Mouse (Mus musculus) MEL (cell line): ENCODE results near the gene Smg8. TPM values are rescaled to one million over a fixed set of nuclear protein-coding genes. Genes with fewer than 3 reads are reported as not detected.

Source experiments
- DNase-seq: peaks from one replicate; pipeline ENCODE4 v3.0.0; 2011; ENCODE audit warnings: low read depth, low spot score
- H3K27ac ChIP-seq: 2 replicates; pipeline ENCODE4 v1.5.1; 2012; ENCODE audit warnings: low read depth, mild to moderate bottlenecking, control low read depth, low read length, moderate library complexity; ENCODE audit not compliant: control insufficient read depth
- H3K27me3 ChIP-seq, 2 experiments: fragments of 150-350 bp in 1 of 2; sonication (generic) in 1 of 2; 2 replicates each; pipeline ENCODE4 v1.6.1; 2012; ENCODE audit warnings: low read length in 2 of 2, mild to moderate bottlenecking in 2 of 2, improper control_type of control experiment in 1 of 2, moderate library complexity in 1 of 2; ENCODE audit not compliant: insufficient read depth in 2 of 2, control insufficient read depth in 1 of 2
- H3K36me3 ChIP-seq, 2 experiments: 2 replicates each; pipeline ENCODE4 v1.6.1; 2012 to 2014; ENCODE audit warnings: low read length in 2 of 2, improper control_type of control experiment in 1 of 2, inconsistent platforms in 1 of 2, mild to moderate bottlenecking in 1 of 2; ENCODE audit not compliant: insufficient read depth in 2 of 2, control insufficient read depth in 1 of 2
- H3K4me1 ChIP-seq, 2 experiments: fragments of 150-350 bp in 1 of 2; sonication (generic) in 1 of 2; 2 replicates each; pipeline ENCODE4 v1.6.1; 2012; ENCODE audit warnings: low read length in 2 of 2, improper control_type of control experiment in 1 of 2, mild to moderate bottlenecking in 1 of 2; ENCODE audit not compliant: insufficient read depth in 2 of 2, control insufficient read depth in 1 of 2
- H3K4me3 ChIP-seq, 2 experiments: fragments of 150-350 bp in 1 of 2; sonication (generic) in 1 of 2; 2 replicates each; pipeline ENCODE4 v1.5.1; 2012; ENCODE audit warnings: low read depth in 2 of 2, low read length in 2 of 2, mild to moderate bottlenecking in 2 of 2, moderate library complexity in 2 of 2, control low read depth in 1 of 2, improper control_type of control experiment in 1 of 2; ENCODE audit not compliant: control insufficient read depth in 1 of 2, insufficient read depth in 1 of 2
- H3K79me2 ChIP-seq: 2 replicates; pipeline ENCODE4 v1.6.1; 2012; ENCODE audit warnings: mild to moderate bottlenecking, low read length, moderate library complexity; ENCODE audit not compliant: control insufficient read depth, poor library complexity, insufficient read depth
- H3K9ac ChIP-seq: 2 replicates; pipeline ENCODE4 v1.6.1; 2012; ENCODE audit warnings: low read depth, mild to moderate bottlenecking, control low read depth, low read length, moderate library complexity; ENCODE audit not compliant: control insufficient read depth, poor library complexity, severe bottlenecking
- H3K9me3 ChIP-seq: fragments of 150-350 bp; sonication (generic); replicated peaks from 2 replicates; pipeline ENCODE4 v1.6.1; 2012; ENCODE audit warnings: mild to moderate bottlenecking, low read length, improper control_type of control experiment, moderate library complexity; ENCODE audit not compliant: insufficient read depth
- CHD1 ChIP-seq: IDR thresholded peaks from 2 replicates; pipeline ENCODE4 v1.6.1; 2012; ENCODE audit warnings: low read depth, mild to moderate bottlenecking, inconsistent platforms, low read length, improper control_type of control experiment
- CHD2 ChIP-seq: IDR thresholded peaks from 2 replicates; pipeline ENCODE4 v1.6.1; 2011; ENCODE audit warnings: low read length, improper control_type of control experiment
- CTCF ChIP-seq, 3 experiments: IDR thresholded peaks in 2 of 3; conservative IDR thresholded peaks in 1 of 3; 2 replicates each; pipeline ENCODE4 v1.5.1; 2011 to 2012; ENCODE audit warnings: low read length in 3 of 3, low read depth in 2 of 3, mild to moderate bottlenecking in 2 of 3, improper control_type of control experiment in 1 of 3, inconsistent platforms in 1 of 3, mixed read lengths in 1 of 3, moderate library complexity in 1 of 3; ENCODE audit not compliant: control insufficient read depth in 1 of 3, insufficient read depth in 1 of 3, poor library complexity in 1 of 3, severe bottlenecking in 1 of 3
- ELF1 ChIP-seq: IDR thresholded peaks from 2 replicates; pipeline ENCODE4 v1.6.1; 2014; ENCODE audit warnings: low read depth, mild to moderate bottlenecking, inconsistent platforms, low read length, improper control_type of control experiment, moderate library complexity
- ETS1 ChIP-seq: IDR thresholded peaks from 2 replicates; pipeline ENCODE4 v1.6.1; 2012; ENCODE audit warnings: low read depth, mild to moderate bottlenecking, inconsistent platforms, low read length, improper control_type of control experiment, moderate library complexity
- GABPA ChIP-seq: IDR thresholded peaks from 2 replicates; pipeline ENCODE4 v1.6.1; 2012; ENCODE audit warnings: low read depth, mild to moderate bottlenecking, inconsistent platforms, low read length, improper control_type of control experiment, moderate library complexity
- GATA1 ChIP-seq: IDR thresholded peaks from 2 replicates; pipeline ENCODE4 v1.6.1; 2011; ENCODE audit warnings: low read depth, low read length, improper control_type of control experiment
- HCFC1 ChIP-seq: IDR thresholded peaks from 2 replicates; pipeline ENCODE4 v1.6.1; 2012; ENCODE audit warnings: low read depth, mild to moderate bottlenecking, inconsistent platforms, low read length, improper control_type of control experiment, moderate library complexity
- KAT2A ChIP-seq: conservative IDR thresholded peaks from 2 replicates; pipeline ENCODE4 v1.6.1; 2012; ENCODE audit warnings: low read depth, low read length, improper control_type of control experiment, inconsistent platforms
- MAFK ChIP-seq: IDR thresholded peaks from 2 replicates; pipeline ENCODE4 v1.6.1; 2011; ENCODE audit warnings: low read depth, mild to moderate bottlenecking, low read length, improper control_type of control experiment, borderline replicate concordance
- MAX ChIP-seq: IDR thresholded peaks from 2 replicates; pipeline ENCODE4 v1.6.1; 2011; ENCODE audit warnings: low read length, improper control_type of control experiment
- MAZ ChIP-seq: IDR thresholded peaks from 2 replicates; pipeline ENCODE4 v1.6.1; 2012; ENCODE audit warnings: low read depth, mild to moderate bottlenecking, inconsistent platforms, low read length, improper control_type of control experiment
- MXI1 ChIP-seq: IDR thresholded peaks from 2 replicates; pipeline ENCODE4 v1.6.1; 2011; ENCODE audit warnings: mild to moderate bottlenecking, low read depth, low read length, improper control_type of control experiment
- MYB ChIP-seq: IDR thresholded peaks from 2 replicates; pipeline ENCODE4 v1.6.1; 2011; ENCODE audit warnings: mild to moderate bottlenecking, low read depth, low read length, improper control_type of control experiment
- MYC ChIP-seq: IDR thresholded peaks from 2 replicates; pipeline ENCODE4 v1.6.1; 2011; ENCODE audit warnings: low read depth, mild to moderate bottlenecking, low read length, improper control_type of control experiment, moderate library complexity
- NELFE ChIP-seq: IDR thresholded peaks from 2 replicates; pipeline ENCODE4 v1.6.1; 2011; ENCODE audit warnings: low read depth, low read length, improper control_type of control experiment
- NRF1 ChIP-seq: IDR thresholded peaks from 2 replicates; pipeline ENCODE4 v1.6.1; 2014; ENCODE audit warnings: low read depth, mild to moderate bottlenecking, inconsistent platforms, low read length, improper control_type of control experiment, moderate library complexity; ENCODE audit not compliant: poor library complexity, insufficient read depth, severe bottlenecking
- POLR2A ChIP-seq, 2 experiments: IDR thresholded peaks; 2 replicates each; pipeline ENCODE4 v1.6.1; 2011 to 2012; ENCODE audit warnings: low read length in 2 of 2, mild to moderate bottlenecking in 2 of 2, control low read depth in 1 of 2, improper control_type of control experiment in 1 of 2, low read depth in 1 of 2, moderate library complexity in 1 of 2; ENCODE audit not compliant: control insufficient read depth in 1 of 2, insufficient read depth in 1 of 2, poor library complexity in 1 of 2
- POLR2AphosphoS2 ChIP-seq: IDR thresholded peaks from 2 replicates; pipeline ENCODE4 v1.6.1; 2011; ENCODE audit warnings: low read length, improper control_type of control experiment
- POLR2AphosphoS5 ChIP-seq: IDR thresholded peaks from 2 replicates; pipeline ENCODE4 v1.6.1; 2012; ENCODE audit warnings: low read depth, borderline replicate concordance, mild to moderate bottlenecking, inconsistent platforms, low read length, moderate library complexity, mixed read lengths
- RCOR1 ChIP-seq: IDR thresholded peaks from 2 replicates; pipeline ENCODE4 v1.6.1; 2012; ENCODE audit warnings: low read depth, mild to moderate bottlenecking, inconsistent platforms, low read length, improper control_type of control experiment
- SIN3A ChIP-seq: IDR thresholded peaks from 2 replicates; pipeline ENCODE4 v1.6.1; 2012; ENCODE audit warnings: low read length, improper control_type of control experiment, inconsistent platforms
- SMC3 ChIP-seq: IDR thresholded peaks from 2 replicates; pipeline ENCODE4 v1.6.1; 2011; ENCODE audit warnings: low read depth, low read length, improper control_type of control experiment
- TAL1 ChIP-seq: IDR thresholded peaks from 2 replicates; pipeline ENCODE4 v1.6.1; 2012; ENCODE audit warnings: mild to moderate bottlenecking, inconsistent platforms, low read length, moderate library complexity, mixed read lengths
- TBP ChIP-seq: IDR thresholded peaks from 2 replicates; pipeline ENCODE4 v1.8.0; 2011; ENCODE audit warnings: low read depth, low read length, improper control_type of control experiment
- TCF12 ChIP-seq: IDR thresholded peaks from 2 replicates; pipeline ENCODE4 v1.6.1; 2014; ENCODE audit warnings: low read depth, mild to moderate bottlenecking, inconsistent platforms, low read length, improper control_type of control experiment, moderate library complexity
- UBTF ChIP-seq: IDR thresholded peaks from 2 replicates; pipeline ENCODE4 v1.6.1; 2012; ENCODE audit warnings: low read depth, mild to moderate bottlenecking, inconsistent platforms, low read length, improper control_type of control experiment, moderate library complexity, borderline replicate concordance; ENCODE audit not compliant: insufficient read depth
- USF2 ChIP-seq, 2 experiments: IDR thresholded peaks; 2 replicates each; pipeline ENCODE4 v1.6.1; 2011 to 2012; ENCODE audit warnings: improper control_type of control experiment in 2 of 2, low read length in 2 of 2, borderline replicate concordance in 1 of 2, inconsistent platforms in 1 of 2, low read depth in 1 of 2, mild to moderate bottlenecking in 1 of 2; ENCODE audit not compliant: insufficient read depth in 1 of 2
- ZC3H11A ChIP-seq: IDR thresholded peaks from 2 replicates; pipeline ENCODE4 v1.6.1; 2012; ENCODE audit warnings: low read depth, mild to moderate bottlenecking, inconsistent platforms, low read length, improper control_type of control experiment
- ZNF384 ChIP-seq: IDR thresholded peaks from 2 replicates; pipeline ENCODE4 v1.6.1; 2012; ENCODE audit warnings: low read depth, mild to moderate bottlenecking, inconsistent platforms, low read length, improper control_type of control experiment
- polyA plus RNA-seq, 2 experiments: library from polyadenylated mRNA; stranded (reverse) in 1 of 2; unstranded in 1 of 2; fragments of >175 nt in 1 of 2; fragments of >200 nt in 1 of 2; gene quantifications; 2 replicates each; pipeline versions ENCODE4 v1.2.1 to v1.2.4; 2012; ENCODE audit warnings: low replicate concordance in 2 of 2, low read depth in 1 of 2; ENCODE audit not compliant: insufficient read length in 2 of 2, insufficient read depth in 1 of 2, missing spikeins in 1 of 2
- total RNA-seq: library from RNA; depleted of rRNA; stranded (reverse); fragments of 300-350 nt; gene quantifications from 2 replicates; pipeline ENCODE4 v1.2.3, GENCODE M21; 2012

The Smg8 gene
- total and polyA plus RNA-seq, 3 experiments = 28.1 to 120 (median 33.9) TPM

- H3K4me1 ChIP-seq = peaks cover 6 to 7% of the 10 kb centered on the region in 2 experiments; a peak in 3 of 4 replicates
- H3K27ac ChIP-seq = peak within 1 kb of the TSS; percentile 96
- TF ChIP-seq MXI1 (peak; percentile 70; the same call in 1 of the 2 replicates), HCFC1 (no peak), ZNF384 (0 out of 2 replicates have a peak, but pooled peaks have one; percentile 2), POLR2A (IDR thresholded peaks at IDR 0.05; ENCODE audit: control insufficient read depth in 1 of 2, insufficient read depth in 1 of 2, low read depth in 1 of 2, low read length in 2 of 2, poor library complexity in 1 of 2) (peak in 1 of 2 experiments; percentile 36; a peak in 2 of 4 replicates), MYC (peak; percentile 67), MAX (peak; percentile 19; the same call in 1 of the 2 replicates), RCOR1 (peak; percentile 47; the same call in 1 of the 2 replicates), POLR2AphosphoS5 (no peak), SIN3A (peak; percentile 88), USF2 (IDR thresholded peaks at IDR 0.05; ENCODE audit: borderline replicate concordance in 1 of 2, insufficient read depth in 1 of 2, low read depth in 1 of 2, low read length in 2 of 2) (no peak), TCF12 (peak; percentile 29; the same call in 1 of the 2 replicates), NELFE (peak; percentile 68)
- peak within 1 kb of the TSS; percentile 86 to 91 for H3K4me3 ChIP-seq
- peak within 1 kb of the TSS; percentile 89 for H3K9ac ChIP-seq
- no peaks in the 10 kb centered on the region for H3K9me3 ChIP-seq
- H3K36me3 ChIP-seq = peaks cover 16 to 42% of the 10 kb centered on the region in 2 experiments
- DNase-seq = no peak
- H3K27me3 ChIP-seq = no peaks in the 10 kb centered on the region
- peaks cover 31% of the 10 kb centered on the region for H3K79me2 ChIP-seq
Measured at GRCm38 (mm10) chr11:87108409-87108754, 21.8 kb upstream of the Smg8 start, which contains the start of gene Prr11. Prr11 (minus strand) TSS chr11:87108708.

GRCm38 (mm10) chr11:87087142-87087541 is 568 bp upstream of the Smg8 start:
- peaks cover 32% of the 10 kb centered on the region for H3K79me2 ChIP-seq
- peaks cover 12 to 18% of the 10 kb centered on the region in 2 experiments for H3K36me3 ChIP-seq
- DNase-seq = peak; percentile 80
- peak overlapping the region; percentile 87 for H3K27ac ChIP-seq
- H3K4me1 ChIP-seq = peaks cover 10 to 16% of the 10 kb centered on the region in 2 experiments; a peak in 3 of 4 replicates
- H3K9ac ChIP-seq = peak overlapping the region; percentile 16
- no peaks in the 10 kb centered on the region for H3K27me3 ChIP-seq
- H3K9me3 ChIP-seq = no peaks in the 10 kb centered on the region
- peak overlapping the region; percentile 81 to 90 for H3K4me3 ChIP-seq
- TF ChIP-seq ZC3H11A = no peak
- TF ChIP-seq ZNF384 = peak; percentile 25
- TF ChIP-seq TAL1 = peak; percentile 89
- TF ChIP-seq SMC3 = no peak
- TF ChIP-seq MAZ = no peak
- TF ChIP-seq POLR2AphosphoS2 = no peak
- no peak for TF ChIP-seq CHD1
- no peak for TF ChIP-seq NRF1
- TF ChIP-seq ELF1 = no peak
- no peak for TF ChIP-seq MYB
- TF ChIP-seq MAX = no peak
- TF ChIP-seq GATA1 = peak; percentile 45; the same call in 1 of the 2 replicates
- TF ChIP-seq MAFK = no peak
- TF ChIP-seq USF2 (IDR thresholded peaks at IDR 0.05; ENCODE audit: borderline replicate concordance in 1 of 2, insufficient read depth in 1 of 2, low read depth in 1 of 2, low read length in 2 of 2) = no peak
- no peak for TF ChIP-seq KAT2A
- TF ChIP-seq UBTF = no peak
- TF ChIP-seq TCF12 = peak; percentile 49; the same call in 1 of the 2 replicates
- TF ChIP-seq CTCF (IDR thresholded peaks at IDR 0.05 in 2 of 3, conservative IDR thresholded peaks at IDR 0.05 in 1 of 3; ENCODE audit: control insufficient read depth in 1 of 3, insufficient read depth in 1 of 3, low read depth in 2 of 3, low read length in 3 of 3, poor library complexity in 1 of 3, severe bottlenecking in 1 of 3) = no peak
- TF ChIP-seq POLR2A (IDR thresholded peaks at IDR 0.05; ENCODE audit: control insufficient read depth in 1 of 2, insufficient read depth in 1 of 2, low read depth in 1 of 2, low read length in 2 of 2, poor library complexity in 1 of 2) = no peak
- no peak for TF ChIP-seq MXI1
- TF ChIP-seq CHD2 = no peak
- peak; percentile 65 for TF ChIP-seq ETS1
- no peak for TF ChIP-seq TBP
- TF ChIP-seq NELFE = no peak
- TF ChIP-seq GABPA = no peak
